Mouse (Mus musculus) G1E (cell line): Measurements from ENCODE around the gene Pdzd7.
A peak's percentile ranks its signal among the peaks of the same experiment; 100 is the strongest.

Experiments
- CTCF ChIP-seq: IDR thresholded peaks from 2 replicates; pipeline ENCODE4 v1.5.1; 2012; ENCODE audit warnings: low read depth, low read length, inconsistent platforms, mixed read lengths
- GATA1 ChIP-seq: IDR thresholded peaks from 2 replicates; pipeline ENCODE4 v1.6.1; 2012; ENCODE audit warnings: borderline replicate concordance, low read length, inconsistent platforms, mixed read lengths
- POLR2AphosphoS5 ChIP-seq: IDR thresholded peaks from 2 replicates; pipeline ENCODE4 v1.6.1; 2012; ENCODE audit warnings: low read depth, low read length, inconsistent platforms; ENCODE audit not compliant: insufficient replicate concordance
- TAL1 ChIP-seq: conservative IDR thresholded peaks from 2 replicates; pipeline ENCODE4 v1.6.1; 2012; ENCODE audit warnings: low read depth, low read length, inconsistent platforms, mixed read lengths

DNA sequence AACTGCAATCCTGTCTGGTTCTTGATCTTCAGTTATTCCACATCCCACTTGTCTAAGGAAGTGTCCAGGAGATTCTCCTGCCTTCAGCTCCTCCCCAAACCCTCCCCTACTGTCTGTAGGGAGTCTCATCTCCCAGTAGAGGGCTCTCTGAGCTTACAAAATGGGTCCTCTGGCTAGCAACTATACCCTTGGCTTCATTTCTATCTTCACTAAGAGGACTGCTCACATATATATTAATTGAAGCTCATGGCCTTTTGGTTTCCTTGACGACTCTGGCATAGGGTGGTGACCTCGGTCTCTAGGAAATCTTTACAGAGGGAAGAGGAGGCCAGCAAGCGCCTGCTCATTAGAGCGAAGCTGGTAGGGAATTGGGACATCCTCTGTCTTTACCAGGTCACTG is 10.8 kb upstream of the Pdzd7 start:
- peak; percentile 35; the same call in 1 of the 2 replicates for TF ChIP-seq CTCF
- TF ChIP-seq POLR2AphosphoS5 = no peak
- no peak for TF ChIP-seq GATA1
- no peak for TF ChIP-seq TAL1
